Comparison of ENCODE assay signal across 9 mouse cellular contexts in genomic region chr4:149098571-149098970, GRCm38 (mm10). TPM values are rescaled to one million over a fixed set of nuclear protein-coding genes. Genes with fewer than 3 reads are reported as not detected.
DNase-seq lines count a peak whose midpoint lies in the region; ATAC-seq and TF ChIP-seq lines count a peak whose summit lies in the region.
"Had no signal": no experiment of that assay in that cellular context is flagged by ENCODE, and none has a peak within 500 bp of the region (broad histone marks: within the 10 kb centered on the region; RNA-seq: fewer than 3 reads in every experiment).

No protein-coding gene starts in this region.

- TF ChIP-seq POLR2A in kidney, adult 2 months (IDR thresholded peaks at IDR 0.05; ENCODE audit: low read depth, low read length) = no peak
- TF ChIP-seq POLR2A in bone marrow macrophage, adult 2 months (IDR thresholded peaks at IDR 0.05; ENCODE audit: borderline replicate concordance, low read depth, low read length) = no peak

- peak overlapping the region; percentile 90 for H3K9ac ChIP-seq in hindbrain, embryonic 14.5 days
- peak overlapping the region; percentile 89; the same call in 1 of the 2 replicates for H3K9ac ChIP-seq in midbrain, embryonic 15.5 days

- no peaks in the 10 kb centered on the region for H3K27me3 ChIP-seq in kidney, adult 2 months (replicated peaks; ENCODE audit: control insufficient read depth, insufficient read depth, low read length)
- H3K27me3 ChIP-seq in hindbrain, embryonic 14.5 days (ENCODE audit: control insufficient read depth, insufficient read depth, low read length) = no peaks in the 10 kb centered on the region
- no peaks in the 10 kb centered on the region for H3K27me3 ChIP-seq in midbrain, embryonic 15.5 days (replicated peaks)

- H3K4me1 ChIP-seq in kidney, adult 2 months (ENCODE audit: control insufficient read depth, insufficient read depth, low read length) = peaks cover 10% of the 10 kb centered on the region; the same call in 1 of the 2 replicates
- H3K4me1 ChIP-seq in bone marrow macrophage, adult 2 months (ENCODE audit: control insufficient read depth, insufficient read depth, low read length) = peaks cover 7% of the 10 kb centered on the region
- peaks cover 12% of the 10 kb centered on the region for H3K4me1 ChIP-seq in hindbrain, embryonic 14.5 days (replicated peaks; ENCODE audit: control insufficient read depth, insufficient read depth, low read length)
- peaks cover 15% of the 10 kb centered on the region for H3K4me1 ChIP-seq in midbrain, embryonic 15.5 days

- no peak for TF ChIP-seq CTCF in kidney, adult 2 months (conservative IDR thresholded peaks at IDR 0.05; ENCODE audit: insufficient read depth, insufficient read length, low read depth, low read length)
- TF ChIP-seq CTCF in bone marrow macrophage, adult 2 months (IDR thresholded peaks at IDR 0.05; ENCODE audit: low read depth, low read length) = no peak

- DNase-seq in kidney, adult 2 months = no peak
- no peak for DNase-seq in kidney, postnatal 14 days
- DNase-seq in hindbrain, embryonic 14.5 days (ENCODE audit: low spot score) = no peak
- DNase-seq in left cerebral cortex, postnatal 36 days (ENCODE audit: low spot score in 2 of 2) = no peak
- no peak for DNase-seq in gastrocnemius, postnatal 14 days
- DNase-seq in spleen, postnatal 4 days (ENCODE audit: low spot score in 2 of 2) = no peak
- DNase-seq: adrenal gland, adult 8-10 months had no signal

- intact Hi-C loops in left cerebral cortex, postnatal 36 days (cut with DNase I) = no loop called here
- intact Hi-C loops in gastrocnemius, postnatal 14 days (cut with DNase I; ENCODE audit: low total_unique reads) = no loop called here

- H3K9me3 ChIP-seq in hindbrain, embryonic 14.5 days (ENCODE audit: control insufficient read depth, low read length) = no peaks in the 10 kb centered on the region
- no peaks in the 10 kb centered on the region for H3K9me3 ChIP-seq in midbrain, embryonic 15.5 days

- peak overlapping the region; percentile 92 for H3K4me3 ChIP-seq in kidney, adult 2 months (ENCODE audit: insufficient read depth, low read depth, low read length)
- H3K4me3 ChIP-seq in bone marrow macrophage, adult 2 months (ENCODE audit: insufficient read depth, low read length) = peak overlapping the region; percentile 90
- peak overlapping the region; percentile 98 for H3K4me3 ChIP-seq in hindbrain, embryonic 14.5 days (replicated peaks; ENCODE audit: low read length)
- H3K4me3 ChIP-seq in midbrain, embryonic 15.5 days = peak overlapping the region; percentile 82

- peak overlapping the region; percentile 19; the same call in 1 of the 2 replicates for H3K27ac ChIP-seq in kidney, adult 2 months (ENCODE audit: insufficient read depth, low read depth, low read length)
- H3K27ac ChIP-seq in bone marrow macrophage, adult 2 months (ENCODE audit: insufficient read depth, low read depth, low read length) = no peak overlapping the region
- H3K27ac ChIP-seq in hindbrain, embryonic 14.5 days = no peak overlapping the region
- no peak overlapping the region for H3K27ac ChIP-seq in midbrain, embryonic 15.5 days

- H3K36me3 ChIP-seq in kidney, adult 2 months (ENCODE audit: control insufficient read depth, insufficient read depth, low read length) = no peaks in the 10 kb centered on the region
- H3K36me3 ChIP-seq in hindbrain, embryonic 14.5 days (replicated peaks; ENCODE audit: control insufficient read depth, insufficient read depth) = peaks cover 5% of the 10 kb centered on the region; the same call in 1 of the 2 replicates
- H3K36me3 ChIP-seq in midbrain, embryonic 15.5 days (replicated peaks) = no peaks in the 10 kb centered on the region

- no peak for ATAC-seq in hindbrain, embryonic 14.5 days (ENCODE audit: low FRiP score)
- no peak for ATAC-seq in midbrain, embryonic 15.5 days (replicated peaks)

- peak overlapping the region; percentile 96 for H3K4me2 ChIP-seq in hindbrain, embryonic 14.5 days (replicated peaks)
- peak overlapping the region; percentile 89 for H3K4me2 ChIP-seq in midbrain, embryonic 15.5 days

- 3% methylated on average over 11 of the region's 11 CpGs for WGBS in kidney, adult 2 months
- 30% methylated on average over 11 of the region's 11 CpGs for WGBS in hindbrain, embryonic 14.5 days
- WGBS in midbrain, embryonic 15.5 days = 22% methylated on average over 11 of the region's 11 CpGs

RNA-seq across cellular contexts. Expression of gene Pex14, which starts 1.1 kb away (rescaled TPM):
- 49.3 and 55.0 TPM in 2 replicates for polyA plus RNA-seq in kidney, adult 2 months (2012; rRNA removed)
- polyA plus RNA-seq in bone marrow macrophage, adult 2 months (2012; ENCODE audit: insufficient read depth, insufficient read length, missing spikeins) = 19.6 and 19.7 TPM in 2 replicates
- polyA plus RNA-seq in hindbrain, embryonic 14.5 days (2014; fragmentation: Nextera tagmentation; extraction: Ambion mirVana) = 46.7 and 47.0 TPM in 2 replicates
- 58.1 and 60.2 TPM in 2 replicates for polyA plus RNA-seq in midbrain, embryonic 15.5 days (2015; fragmentation: Nextera tagmentation; extraction: Ambion mirVana)
- total RNA-seq in left cerebral cortex, postnatal 36 days (2021) = 10 to 100 TPM; 48.4 to 57.5 TPM
- 10 to 100 TPM; 19.4 to 20.5 TPM for total RNA-seq in gastrocnemius, postnatal 14 days (2021)

RNA-seq across cellular contexts. Expression of gene Dffa, which starts 5.4 kb away (rescaled TPM):
- 20.1 and 20.8 TPM in 2 replicates for polyA plus RNA-seq in kidney, adult 2 months (2012; rRNA removed)
- polyA plus RNA-seq in bone marrow macrophage, adult 2 months (2012; ENCODE audit: insufficient read depth, insufficient read length, missing spikeins) = 18.5 and 20.8 TPM in 2 replicates
- 20.1 and 20.8 TPM in 2 replicates for polyA plus RNA-seq in hindbrain, embryonic 14.5 days (2014; fragmentation: Nextera tagmentation; extraction: Ambion mirVana)
- 24.2 and 24.7 TPM in 2 replicates for polyA plus RNA-seq in midbrain, embryonic 15.5 days (2015; fragmentation: Nextera tagmentation; extraction: Ambion mirVana)
- total RNA-seq in left cerebral cortex, postnatal 36 days (2021) = 10 to 100 TPM; 52.3 to 62.9 TPM
- 10 to 100 TPM; 43.4 to 47.4 TPM for total RNA-seq in gastrocnemius, postnatal 14 days (2021)

RNA-seq across cellular contexts. Expression of gene Cort, which starts 28.0 kb away (rescaled TPM):
- not detected in 2 replicates for polyA plus RNA-seq in kidney, adult 2 months (2012; rRNA removed)
- not detected in 2 replicates for polyA plus RNA-seq in bone marrow macrophage, adult 2 months (2012; ENCODE audit: insufficient read depth, insufficient read length, missing spikeins)
- polyA plus RNA-seq in hindbrain, embryonic 14.5 days (2014; fragmentation: Nextera tagmentation; extraction: Ambion mirVana) = 0.41 and 0.99 TPM in 2 replicates
- polyA plus RNA-seq in midbrain, embryonic 15.5 days (2015; fragmentation: Nextera tagmentation; extraction: Ambion mirVana) = 0.62 TPM in 1 of 2 replicates, not detected in the other
- 10 to 100 TPM; 12.1 to 14.8 TPM for total RNA-seq in left cerebral cortex, postnatal 36 days (2021)
- total RNA-seq in gastrocnemius, postnatal 14 days (2021) = under 1 TPM in 1 of 2 experiments, not detected in 1; 0.33 TPM

RNA-seq across cellular contexts. Expression of gene Cenps, which starts 38.9 kb away (rescaled TPM):
- 0.75 and 1.1 TPM in 2 replicates for polyA plus RNA-seq in kidney, adult 2 months (2012; rRNA removed)
- polyA plus RNA-seq in bone marrow macrophage, adult 2 months (2012; ENCODE audit: insufficient read depth, insufficient read length, missing spikeins) = 7.2 and 7.3 TPM in 2 replicates
- polyA plus RNA-seq in hindbrain, embryonic 14.5 days (2014; fragmentation: Nextera tagmentation; extraction: Ambion mirVana) = 16.9 and 18.7 TPM in 2 replicates
- 15.3 and 15.7 TPM in 2 replicates for polyA plus RNA-seq in midbrain, embryonic 15.5 days (2015; fragmentation: Nextera tagmentation; extraction: Ambion mirVana)
- total RNA-seq in left cerebral cortex, postnatal 36 days (2021) = 10 to 100 TPM; 20.0 to 24.3 TPM
- 1 to 10 TPM; 5.6 to 6.5 TPM for total RNA-seq in gastrocnemius, postnatal 14 days (2021)
